Mouse (Mus musculus) left cerebral cortex, postnatal 25 days (tissue): ENCODE measurements around the gene Zdhhc11. TPM values are rescaled to one million over a fixed set of nuclear protein-coding genes. Genes with fewer than 3 reads are reported as not detected.

Experiments used
- DNase-seq, 2 experiments: peaks; one replicate each; pipeline ENCODE4 v3.0.0; 2022; ENCODE audit warnings: low spot score in 2 of 2, mixed read lengths in 1 of 2
- intact Hi-C: fragments of 180-260 bp; cut with DNase I; formaldehyde crosslinking; loops from one replicate; pipeline ENCODE4 v1.15.1; 2025
- total RNA-seq, 2 experiments: library from RNA; stranded (reverse); gene quantifications; 2 replicates each; pipeline ENCODE4 v1.2.3; 2021

Gene Zdhhc11
- total RNA-seq, result not detected

- no peak for DNase-seq
- intact Hi-C loops, result no loop called here
These were observed at the start of gene Zdhhc11 for GRCm38 (mm10) chr13:73963551-73963950. Gene Zdhhc11 (plus strand): TSS chr13:73963851.

GRCm38 (mm10) chr13:73932201-73932600, 31.4 kb upstream of the Zdhhc11 start:
- no peak for DNase-seq
- intact Hi-C loops, result no loop called here

GRCm38 (mm10) chr13:73936938-73937320, 26.7 kb upstream of the Zdhhc11 start:
- no peak for DNase-seq
- intact Hi-C loops, result no loop called here

GRCm38 (mm10) chr13:73937321-73938176, 26.1 kb upstream of the Zdhhc11 start, which contains the start of the genes Trip13 and Brd9:
Gene Trip13 (minus strand): TSS chr13:73937784.
Gene Brd9 (plus strand): TSS chr13:73937811.
- DNase-seq, result peak; percentile 87 to 90
- intact Hi-C loops, result no loop called here

GRCm38 (mm10) chr13:73938177-73938560, 25.5 kb upstream of the Zdhhc11 start:
- DNase-seq, result peak in 1 of 2 experiments; percentile 7
- intact Hi-C loops, result no loop called here

GRCm38 (mm10) chr13:73939101-73939500, 24.6 kb upstream of the Zdhhc11 start:
- intact Hi-C loops, result no loop called here
- no peak for DNase-seq

GRCm38 (mm10) chr13:73944606-73945005, 19.0 kb upstream of the Zdhhc11 start:
- no peak for DNase-seq

GRCm38 (mm10) chr13:73953551-73954130, 10.0 kb upstream of the Zdhhc11 start:
- peak; percentile 26 to 69 for DNase-seq
- intact Hi-C loops, result no loop called here

More at GRCm38 (mm10) chr13:73944606-73945005, 19.0 kb upstream of the Zdhhc11 start:
- intact Hi-C loops, result no loop called here

GRCm38 (mm10) chr13:73954666-73955065, 9.0 kb upstream of the Zdhhc11 start:
- no peak for DNase-seq
- intact Hi-C loops, result no loop called here

GRCm38 (mm10) chr13:73955531-73955930, 8.1 kb upstream of the Zdhhc11 start:
- intact Hi-C loops, result no loop called here
- no peak for DNase-seq

GRCm38 (mm10) chr13:73960117-73960652, 3.5 kb upstream of the Zdhhc11 start:
- intact Hi-C loops, result no loop called here
- DNase-seq, result peak in 1 of 2 experiments; percentile 74

- intact Hi-C loops, result no loop called here
- no peak for DNase-seq
These were observed 2.5 kb upstream of the Zdhhc11 start for GRCm38 (mm10) chr13:73961177-73961576.

- DNase-seq, result peak; percentile 55 to 74
- intact Hi-C loops, result loop anchor here (1.0 to 5.0 kb wide), 3 partner anchors 56 to 332 kb away; no protein-coding TSS in a partner anchor
These were observed 7.1 kb downstream of the Zdhhc11 start for GRCm38 (mm10) chr13:73970545-73971448.

- DNase-seq, result no peak
- intact Hi-C loops, result loop anchor here (5.0 kb wide), 2 partner anchors 193 to 328 kb away; no protein-coding TSS in a partner anchor
These were observed 10.9 kb downstream of the Zdhhc11 start for GRCm38 (mm10) chr13:73974523-73974922.

GRCm38 (mm10) chr13:73976935-73977334, 13.3 kb downstream of the Zdhhc11 start:
- intact Hi-C loops, result no loop called here
- no peak for DNase-seq

- DNase-seq, result no peak
- intact Hi-C loops, result no loop called here
These were observed 26.7 kb downstream of the Zdhhc11 start for GRCm38 (mm10) chr13:73990325-73990724.

GRCm38 (mm10) chr13:73990761-73991160, 27.1 kb downstream of the Zdhhc11 start:
- no peak for DNase-seq
- intact Hi-C loops, result no loop called here

GRCm38 (mm10) chr13:73991267-73991666, 27.6 kb downstream of the Zdhhc11 start:
- DNase-seq, result no peak
- intact Hi-C loops, result no loop called here

- intact Hi-C loops, result no loop called here
- no peak for DNase-seq
These were observed 32.8 kb downstream of the Zdhhc11 start for GRCm38 (mm10) chr13:73996456-73996855.
